Mouse (Mus musculus): ENCODE measurements around the gene Gm3417.
A peak's percentile ranks its signal among the peaks of the same experiment; 100 is the strongest.
"Not testable (repeated sequence)": the region's sequence is repeated elsewhere in the genome, so short reads cannot be mapped to it uniquely, and the experiment has no call there.

Gene Gm3417

DNA sequence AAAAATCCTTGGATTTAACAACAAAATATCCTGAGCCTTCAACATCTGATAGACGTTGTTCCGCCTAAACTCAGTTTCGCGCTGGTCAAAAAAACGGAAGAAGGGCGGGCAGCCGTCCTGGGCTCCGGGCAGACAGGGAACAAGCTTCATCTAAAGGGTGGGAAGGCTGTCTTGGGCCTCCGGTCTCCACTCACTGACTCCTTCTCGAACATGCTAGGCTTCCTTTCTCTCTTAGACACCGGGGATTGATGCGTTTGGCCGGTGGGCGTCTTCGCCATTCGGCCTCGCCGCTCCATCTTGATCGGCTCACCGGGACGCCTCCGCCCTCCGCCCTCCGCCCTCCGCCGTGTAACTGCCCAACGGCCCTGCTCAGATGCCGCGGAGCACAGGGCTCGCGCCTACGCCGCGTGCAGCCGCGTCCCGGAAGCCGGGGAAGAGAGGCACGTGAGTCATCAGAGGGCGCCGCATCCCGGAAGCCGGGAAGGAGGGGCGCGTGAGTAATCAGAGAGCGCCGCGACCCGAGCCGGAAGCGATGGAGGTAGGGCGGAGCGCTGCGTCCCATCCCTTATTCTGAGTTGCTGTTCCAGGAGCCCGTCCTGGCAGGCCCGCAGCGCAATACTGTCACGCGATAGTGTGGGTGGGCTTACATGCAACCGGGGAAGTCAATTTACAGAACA is at the start of gene Gm3417, which contains the start of gene 9030025P20Rik:
TSS of gene Gm3417 (minus strand) at position 429 of the 677 bp plus-strand sequence.
TSS of gene 9030025P20Rik (plus strand) at position 107 of the 677 bp plus-strand sequence.
- DNase-seq = not testable (repeated sequence)

DNA sequence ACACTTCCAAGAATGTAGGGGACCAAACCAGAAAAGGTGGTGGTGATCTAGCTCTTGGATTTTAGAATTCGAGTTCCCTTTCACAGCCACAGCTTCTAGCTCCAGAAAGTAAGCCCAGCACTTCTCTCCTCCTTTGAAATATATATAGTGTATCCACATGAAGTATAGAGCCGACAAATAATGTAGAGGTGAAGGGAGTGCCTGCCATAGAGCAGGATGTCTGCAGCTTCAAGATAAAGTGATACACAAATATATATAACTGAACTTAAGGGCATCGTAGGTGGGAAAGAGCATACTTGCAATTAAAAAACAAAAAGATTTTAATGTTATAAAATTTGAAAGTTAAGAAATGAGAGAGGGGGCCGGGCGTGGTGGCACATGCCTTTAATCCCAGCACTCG is 46.9 kb upstream of the Gm3417 start:
- not testable (repeated sequence) for DNase-seq

DNA sequence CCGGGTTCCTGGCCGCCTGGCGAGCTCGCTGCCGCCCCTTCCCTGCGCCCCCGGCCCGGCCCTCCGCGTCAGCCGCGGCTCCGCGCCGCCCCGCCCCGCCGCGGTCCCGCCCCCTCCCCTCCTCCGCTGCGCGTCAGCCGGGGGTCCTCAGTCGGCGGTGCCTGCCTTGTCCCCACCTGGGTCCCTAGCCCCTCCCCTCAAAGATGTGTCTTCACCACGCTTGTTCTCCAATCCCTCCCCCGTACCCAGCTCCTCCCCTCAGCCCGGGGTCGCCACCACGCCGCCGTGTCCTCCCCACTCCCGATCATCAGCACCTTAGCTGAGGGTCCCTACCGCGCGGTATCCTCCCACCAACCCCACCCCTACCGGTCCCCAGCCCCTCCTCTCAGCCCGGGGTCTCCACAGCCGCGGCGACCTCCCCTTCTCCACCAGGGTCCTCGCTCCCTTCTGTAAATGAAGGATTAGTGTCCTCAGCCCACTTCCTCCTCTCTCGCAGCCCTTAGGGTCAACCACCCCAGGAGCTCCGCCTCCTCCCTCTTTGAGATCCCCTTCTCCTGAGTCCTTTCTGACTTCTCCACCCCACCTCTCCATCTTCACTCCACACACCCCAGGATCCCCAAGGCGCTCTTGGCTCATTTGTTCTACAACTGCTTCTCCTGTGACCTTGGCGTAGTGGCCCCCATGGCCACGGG is 46.1 kb upstream of the Gm3417 start:
- DNase-seq = not testable (repeated sequence)

DNA sequence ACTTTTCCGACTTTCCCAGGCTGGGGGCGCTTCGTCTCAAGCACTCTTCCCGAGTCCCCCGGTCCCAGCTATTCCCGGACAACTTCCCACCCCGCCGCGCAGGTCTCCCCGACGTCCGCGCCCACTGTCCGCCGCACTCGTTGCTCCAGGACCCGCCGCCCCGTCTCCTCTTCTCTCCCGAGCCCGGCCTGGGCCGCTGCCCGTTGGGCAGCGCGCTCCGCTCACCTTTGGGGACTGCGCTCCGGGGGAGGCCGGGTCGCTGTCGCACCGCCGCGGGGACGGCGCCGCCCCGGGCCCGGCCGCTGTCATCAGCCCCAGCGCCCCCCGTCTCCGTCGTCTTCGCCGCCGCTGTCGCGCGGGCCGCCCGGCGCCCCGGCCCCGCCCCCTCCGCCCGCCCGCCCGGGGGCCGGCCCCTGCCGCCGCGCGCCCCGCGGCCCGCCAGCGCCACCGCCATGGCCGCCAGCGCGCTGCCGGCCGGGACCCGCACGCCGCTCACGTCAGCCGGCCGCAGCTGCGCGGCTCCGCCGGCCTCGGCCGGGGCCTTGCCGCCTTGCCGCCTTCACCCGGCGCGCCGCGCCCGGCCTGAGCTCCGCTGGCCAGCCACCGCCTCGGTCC is 45.4 kb upstream of the Gm3417 start:
- DNase-seq = not testable (repeated sequence)

DNA sequence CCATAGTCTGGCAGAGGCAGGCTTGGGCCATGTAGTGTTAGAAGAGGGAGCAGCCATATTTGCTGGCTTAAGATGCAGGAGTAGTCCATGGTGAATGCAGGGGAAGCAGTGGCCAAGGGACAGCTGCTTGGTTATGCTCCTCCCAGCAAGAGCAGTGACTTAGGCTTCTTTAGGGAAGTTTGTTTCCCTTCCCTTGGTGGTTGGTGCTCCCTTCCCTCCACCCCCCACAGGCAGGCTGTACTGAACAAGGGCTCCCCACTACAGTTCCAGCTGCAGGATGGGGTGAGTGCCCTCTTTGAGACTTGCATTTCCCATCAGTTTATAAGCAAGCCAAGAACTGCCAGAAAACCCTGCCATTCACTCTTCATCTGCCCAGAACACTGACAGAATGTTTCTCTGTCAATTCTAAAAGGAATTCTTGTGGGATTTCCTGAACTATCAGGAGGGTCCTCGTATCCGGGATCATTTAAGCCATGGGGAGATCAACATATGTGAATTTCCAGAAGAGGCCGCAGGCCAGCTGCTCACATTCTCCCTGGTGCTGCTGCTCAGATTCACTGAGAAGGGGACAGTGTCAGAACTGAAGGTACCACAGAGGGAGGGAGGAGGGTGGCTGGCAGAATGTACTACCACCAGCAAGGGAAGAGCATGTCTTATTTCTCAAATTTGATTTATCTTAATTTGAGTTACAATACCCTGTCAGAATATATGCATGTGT is 43.1 kb upstream of the Gm3417 start:
- DNase-seq = peak; percentile 11

DNA sequence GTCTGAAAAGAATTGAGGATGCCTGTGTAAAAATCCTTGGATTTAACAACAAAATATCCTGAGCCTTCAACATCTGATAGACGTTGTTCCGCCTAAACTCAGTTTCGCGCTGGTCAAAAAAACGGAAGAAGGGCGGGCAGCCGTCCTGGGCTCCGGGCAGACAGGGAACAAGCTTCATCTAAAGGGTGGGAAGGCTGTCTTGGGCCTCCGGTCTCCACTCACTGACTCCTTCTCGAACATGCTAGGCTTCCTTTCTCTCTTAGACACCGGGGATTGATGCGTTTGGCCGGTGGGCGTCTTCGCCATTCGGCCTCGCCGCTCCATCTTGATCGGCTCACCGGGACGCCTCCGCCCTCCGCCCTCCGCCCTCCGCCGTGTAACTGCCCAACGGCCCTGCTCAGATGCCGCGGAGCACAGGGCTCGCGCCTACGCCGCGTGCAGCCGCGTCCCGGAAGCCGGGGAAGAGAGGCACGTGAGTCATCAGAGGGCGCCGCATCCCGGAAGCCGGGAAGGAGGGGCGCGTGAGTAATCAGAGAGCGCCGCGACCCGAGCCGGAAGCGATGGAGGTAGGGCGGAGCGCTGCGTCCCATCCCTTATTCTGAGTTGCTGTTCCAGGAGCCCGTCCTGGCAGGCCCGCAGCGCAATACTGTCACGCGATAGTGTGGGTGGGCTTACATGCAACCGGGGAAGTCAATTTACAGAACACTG is 31.3 kb upstream of the Gm3417 start, which contains the start of gene Gm3435:
TSS of gene Gm3435 (plus strand) at position 471 of the 708 bp plus-strand sequence.
- not testable (repeated sequence) for DNase-seq

DNA sequence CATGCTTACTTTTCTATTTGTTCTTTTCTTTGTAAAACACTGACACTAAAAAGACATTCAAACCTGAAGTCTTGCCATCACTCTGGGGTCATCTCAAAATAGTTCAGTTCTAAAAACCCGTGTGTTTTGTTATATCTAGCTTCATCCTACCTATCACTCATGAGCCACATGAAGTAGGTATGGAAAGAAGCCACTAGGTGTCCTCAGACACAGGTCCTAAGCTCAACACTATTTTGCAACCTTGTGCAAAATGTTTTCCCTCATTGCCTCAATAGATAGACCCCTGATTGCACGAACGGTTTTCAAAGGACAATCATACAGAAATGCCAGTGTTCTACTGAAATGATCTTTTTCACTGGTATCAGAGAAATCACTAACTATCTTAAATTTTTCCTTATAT is 30.5 kb upstream of the Gm3417 start:
- DNase-seq = not testable (repeated sequence)

DNA sequence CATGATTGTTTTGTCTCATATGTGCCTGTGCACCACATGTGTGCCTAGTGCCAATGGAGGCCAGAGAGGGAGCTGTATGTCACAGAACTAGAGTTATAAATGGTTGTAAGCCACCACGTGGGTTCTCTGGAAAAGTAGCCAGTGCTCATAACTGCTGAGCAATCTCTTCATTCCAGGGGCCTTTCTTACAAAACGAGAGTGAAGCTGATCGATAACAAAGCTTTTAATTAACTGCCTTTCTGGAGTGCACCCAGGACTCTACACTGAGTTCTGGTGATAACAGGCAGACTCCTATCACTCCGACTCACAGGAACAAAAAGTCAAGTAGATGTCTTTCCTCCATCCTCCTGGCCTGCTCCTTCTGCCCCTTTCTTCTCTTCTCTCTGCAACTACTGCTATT is 21.5 kb upstream of the Gm3417 start:
- not testable (repeated sequence) for DNase-seq

DNA sequence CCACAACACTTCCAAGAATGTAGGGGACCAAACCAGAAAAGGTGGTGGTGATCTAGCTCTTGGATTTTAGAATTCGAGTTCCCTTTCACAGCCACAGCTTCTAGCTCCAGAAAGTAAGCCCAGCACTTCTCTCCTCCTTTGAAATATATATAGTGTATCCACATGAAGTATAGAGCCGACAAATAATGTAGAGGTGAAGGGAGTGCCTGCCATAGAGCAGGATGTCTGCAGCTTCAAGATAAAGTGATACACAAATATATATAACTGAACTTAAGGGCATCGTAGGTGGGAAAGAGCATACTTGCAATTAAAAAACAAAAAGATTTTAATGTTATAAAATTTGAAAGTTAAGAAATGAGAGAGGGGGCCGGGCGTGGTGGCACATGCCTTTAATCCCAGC is 15.6 kb upstream of the Gm3417 start:
- DNase-seq = not testable (repeated sequence)

DNA sequence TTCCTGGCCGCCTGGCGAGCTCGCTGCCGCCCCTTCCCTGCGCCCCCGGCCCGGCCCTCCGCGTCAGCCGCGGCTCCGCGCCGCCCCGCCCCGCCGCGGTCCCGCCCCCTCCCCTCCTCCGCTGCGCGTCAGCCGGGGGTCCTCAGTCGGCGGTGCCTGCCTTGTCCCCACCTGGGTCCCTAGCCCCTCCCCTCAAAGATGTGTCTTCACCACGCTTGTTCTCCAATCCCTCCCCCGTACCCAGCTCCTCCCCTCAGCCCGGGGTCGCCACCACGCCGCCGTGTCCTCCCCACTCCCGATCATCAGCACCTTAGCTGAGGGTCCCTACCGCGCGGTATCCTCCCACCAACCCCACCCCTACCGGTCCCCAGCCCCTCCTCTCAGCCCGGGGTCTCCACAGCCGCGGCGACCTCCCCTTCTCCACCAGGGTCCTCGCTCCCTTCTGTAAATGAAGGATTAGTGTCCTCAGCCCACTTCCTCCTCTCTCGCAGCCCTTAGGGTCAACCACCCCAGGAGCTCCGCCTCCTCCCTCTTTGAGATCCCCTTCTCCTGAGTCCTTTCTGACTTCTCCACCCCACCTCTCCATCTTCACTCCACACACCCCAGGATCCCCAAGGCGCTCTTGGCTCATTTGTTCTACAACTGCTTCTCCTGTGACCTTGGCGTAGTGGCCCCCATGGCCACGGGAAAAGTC is 14.7 kb upstream of the Gm3417 start:
- not testable (repeated sequence) for DNase-seq

DNA sequence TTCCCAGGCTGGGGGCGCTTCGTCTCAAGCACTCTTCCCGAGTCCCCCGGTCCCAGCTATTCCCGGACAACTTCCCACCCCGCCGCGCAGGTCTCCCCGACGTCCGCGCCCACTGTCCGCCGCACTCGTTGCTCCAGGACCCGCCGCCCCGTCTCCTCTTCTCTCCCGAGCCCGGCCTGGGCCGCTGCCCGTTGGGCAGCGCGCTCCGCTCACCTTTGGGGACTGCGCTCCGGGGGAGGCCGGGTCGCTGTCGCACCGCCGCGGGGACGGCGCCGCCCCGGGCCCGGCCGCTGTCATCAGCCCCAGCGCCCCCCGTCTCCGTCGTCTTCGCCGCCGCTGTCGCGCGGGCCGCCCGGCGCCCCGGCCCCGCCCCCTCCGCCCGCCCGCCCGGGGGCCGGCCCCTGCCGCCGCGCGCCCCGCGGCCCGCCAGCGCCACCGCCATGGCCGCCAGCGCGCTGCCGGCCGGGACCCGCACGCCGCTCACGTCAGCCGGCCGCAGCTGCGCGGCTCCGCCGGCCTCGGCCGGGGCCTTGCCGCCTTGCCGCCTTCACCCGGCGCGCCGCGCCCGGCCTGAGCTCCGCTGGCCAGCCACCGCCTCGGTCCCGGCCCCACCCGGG is 14.0 kb upstream of the Gm3417 start:
- not testable (repeated sequence) for DNase-seq

DNA sequence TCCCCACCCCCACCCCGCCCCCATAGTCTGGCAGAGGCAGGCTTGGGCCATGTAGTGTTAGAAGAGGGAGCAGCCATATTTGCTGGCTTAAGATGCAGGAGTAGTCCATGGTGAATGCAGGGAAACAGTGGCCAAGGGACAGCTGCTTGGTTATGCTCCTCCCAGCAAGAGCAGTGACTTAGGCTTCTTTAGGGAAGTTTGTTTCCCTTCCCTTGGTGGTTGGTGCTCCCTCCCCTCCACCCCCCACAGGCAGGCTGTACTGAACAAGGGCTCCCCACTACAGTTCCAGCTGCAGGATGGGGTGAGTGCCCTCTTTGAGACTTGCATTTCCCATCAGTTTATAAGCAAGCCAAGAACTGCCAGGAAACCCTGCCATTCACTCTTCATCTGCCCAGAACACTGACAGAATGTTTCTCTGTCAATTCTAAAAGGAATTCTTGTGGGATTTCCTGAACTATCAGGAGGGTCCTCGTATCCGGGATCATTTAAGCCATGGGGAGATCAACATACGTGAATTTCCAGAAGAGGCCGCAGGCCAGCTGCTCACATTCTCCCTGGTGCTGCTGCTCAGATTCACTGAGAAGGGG is 11.6 kb upstream of the Gm3417 start:
- DNase-seq = peak; percentile 2

DNA sequence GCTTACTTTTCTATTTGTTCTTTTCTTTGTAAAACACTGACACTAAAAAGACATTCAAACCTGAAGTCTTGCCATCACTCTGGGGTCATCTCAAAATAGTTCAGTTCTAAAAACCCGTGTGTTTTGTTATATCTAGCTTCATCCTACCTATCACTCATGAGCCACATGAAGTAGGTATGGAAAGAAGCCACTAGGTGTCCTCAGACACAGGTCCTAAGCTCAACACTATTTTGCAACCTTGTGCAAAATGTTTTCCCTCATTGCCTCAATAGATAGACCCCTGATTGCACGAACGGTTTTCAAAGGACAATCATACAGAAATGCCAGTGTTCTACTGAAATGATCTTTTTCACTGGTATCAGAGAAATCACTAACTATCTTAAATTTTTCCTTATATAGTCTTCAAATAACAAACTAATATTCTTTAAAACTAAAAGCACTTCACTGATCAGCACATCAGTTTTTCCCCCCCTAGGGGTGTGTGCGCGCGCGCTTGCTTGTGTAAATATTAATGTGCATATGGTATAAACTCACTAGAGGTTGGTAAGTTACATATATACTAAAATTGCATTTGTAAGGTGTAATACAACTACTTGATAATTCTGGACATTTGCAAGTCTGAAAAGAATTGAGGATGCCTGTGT is 750 bp downstream of the Gm3417 start:
- DNase-seq = not testable (repeated sequence)

DNA sequence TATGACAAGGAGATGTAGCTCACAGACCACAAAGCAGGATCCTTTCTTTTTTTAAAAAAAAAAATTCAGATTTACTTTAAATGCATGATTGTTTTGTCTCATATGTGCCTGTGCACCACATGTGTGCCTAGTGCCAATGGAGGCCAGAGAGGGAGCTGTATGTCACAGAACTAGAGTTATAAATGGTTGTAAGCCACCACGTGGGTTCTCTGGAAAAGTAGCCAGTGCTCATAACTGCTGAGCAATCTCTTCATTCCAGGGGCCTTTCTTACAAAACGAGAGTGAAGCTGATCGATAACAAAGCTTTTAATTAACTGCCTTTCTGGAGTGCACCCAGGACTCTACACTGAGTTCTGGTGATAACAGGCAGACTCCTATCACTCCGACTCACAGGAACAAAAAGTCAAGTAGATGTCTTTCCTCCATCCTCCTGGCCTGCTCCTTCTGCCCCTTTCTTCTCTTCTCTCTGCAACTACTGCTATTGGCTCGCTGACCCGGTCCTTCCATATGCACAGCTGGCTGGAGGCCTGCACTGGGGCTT is 10.1 kb downstream of the Gm3417 start:
- DNase-seq = not testable (repeated sequence)

DNA sequence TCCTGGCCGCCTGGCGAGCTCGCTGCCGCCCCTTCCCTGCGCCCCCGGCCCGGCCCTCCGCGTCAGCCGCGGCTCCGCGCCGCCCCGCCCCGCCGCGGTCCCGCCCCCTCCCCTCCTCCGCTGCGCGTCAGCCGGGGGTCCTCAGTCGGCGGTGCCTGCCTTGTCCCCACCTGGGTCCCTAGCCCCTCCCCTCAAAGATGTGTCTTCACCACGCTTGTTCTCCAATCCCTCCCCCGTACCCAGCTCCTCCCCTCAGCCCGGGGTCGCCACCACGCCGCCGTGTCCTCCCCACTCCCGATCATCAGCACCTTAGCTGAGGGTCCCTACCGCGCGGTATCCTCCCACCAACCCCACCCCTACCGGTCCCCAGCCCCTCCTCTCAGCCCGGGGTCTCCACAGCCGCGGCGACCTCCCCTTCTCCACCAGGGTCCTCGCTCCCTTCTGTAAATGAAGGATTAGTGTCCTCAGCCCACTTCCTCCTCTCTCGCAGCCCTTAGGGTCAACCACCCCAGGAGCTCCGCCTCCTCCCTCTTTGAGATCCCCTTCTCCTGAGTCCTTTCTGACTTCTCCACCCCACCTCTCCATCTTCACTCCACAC is 16.9 kb downstream of the Gm3417 start:
- not testable (repeated sequence) for DNase-seq

DNA sequence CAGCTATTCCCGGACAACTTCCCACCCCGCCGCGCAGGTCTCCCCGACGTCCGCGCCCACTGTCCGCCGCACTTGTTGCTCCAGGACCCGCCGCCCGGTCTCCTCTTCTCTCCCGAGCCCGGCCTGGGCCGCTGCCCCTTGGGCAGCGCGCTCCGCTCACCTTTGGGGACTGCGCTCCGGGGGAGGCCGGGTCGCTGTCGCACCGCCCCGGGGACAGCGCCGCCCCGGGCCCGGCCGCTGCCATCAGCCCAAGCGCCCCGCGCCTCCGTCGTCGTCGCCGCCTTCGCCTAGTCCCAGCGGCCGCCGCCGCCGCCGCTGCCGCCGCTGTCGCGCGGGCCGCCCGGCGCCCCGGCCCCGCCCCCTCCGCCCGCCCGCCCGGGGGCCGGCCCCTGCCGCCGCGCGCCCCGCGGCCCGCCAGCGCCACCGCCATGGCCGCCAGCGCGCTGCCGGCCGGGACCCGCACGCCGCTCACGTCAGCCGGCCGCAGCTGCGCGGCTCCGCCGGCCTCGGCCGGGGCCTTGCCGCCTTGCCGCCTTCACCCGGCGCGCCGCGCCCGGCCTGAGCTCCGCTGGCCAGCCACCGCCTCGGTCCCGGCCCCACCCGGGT is 17.5 kb downstream of the Gm3417 start, which contains the start of gene Phf10:
TSS of gene Phf10 (minus strand) at position 323 of the 606 bp plus-strand sequence.
- peak; percentile 56 for DNase-seq

DNA sequence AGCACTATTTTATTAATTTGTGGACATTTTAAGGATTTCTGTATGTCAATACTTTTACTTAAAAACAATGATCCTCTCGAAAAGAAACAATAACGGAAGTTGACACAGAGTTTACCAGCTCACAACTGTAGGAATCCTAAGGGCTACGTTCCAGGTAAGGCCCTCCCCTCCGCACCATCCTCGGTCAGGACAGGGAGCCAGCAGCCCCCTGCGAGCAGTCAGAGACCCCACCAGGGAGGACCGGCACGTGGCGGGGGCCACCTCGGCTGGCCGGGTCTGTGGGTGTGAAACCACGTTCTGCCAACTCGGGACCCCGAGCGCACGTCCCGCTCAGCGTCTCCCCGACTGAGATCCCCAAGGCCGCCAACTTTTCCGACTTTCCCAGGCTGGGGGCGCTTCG is 18.1 kb downstream of the Gm3417 start:
- peak; percentile 38 for DNase-seq

DNA sequence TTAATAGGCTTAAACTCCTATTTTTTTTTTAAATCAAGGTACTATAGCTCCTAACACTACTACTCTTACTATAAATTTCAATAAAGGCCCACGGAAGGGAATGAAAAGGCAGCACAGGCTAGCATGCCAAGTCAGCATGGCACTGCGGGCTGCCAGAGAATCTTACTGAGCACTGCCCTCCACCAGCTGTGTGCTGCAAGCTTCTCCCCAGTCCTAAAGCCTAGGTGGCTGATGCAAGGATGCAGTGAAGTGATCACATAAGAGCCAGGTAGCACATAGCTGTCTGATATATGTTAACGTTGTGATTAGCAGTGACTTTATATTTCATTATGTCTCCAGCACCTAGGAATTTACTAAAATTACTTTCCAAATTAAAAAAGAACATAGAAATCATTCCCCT is 18.6 kb downstream of the Gm3417 start:
- DNase-seq = peak; percentile 16

All from kidney, postnatal 10 days (tissue).